Mouse (Mus musculus) thymus, postnatal 10 days (tissue): ENCODE measurements around the gene Kif6.

Experiments
- DNase-seq, 2 experiments: peaks; one replicate each; pipeline ENCODE4 v3.0.0; 2021; ENCODE audit warnings: low spot score in 2 of 2

Kif6 gene

DNA sequence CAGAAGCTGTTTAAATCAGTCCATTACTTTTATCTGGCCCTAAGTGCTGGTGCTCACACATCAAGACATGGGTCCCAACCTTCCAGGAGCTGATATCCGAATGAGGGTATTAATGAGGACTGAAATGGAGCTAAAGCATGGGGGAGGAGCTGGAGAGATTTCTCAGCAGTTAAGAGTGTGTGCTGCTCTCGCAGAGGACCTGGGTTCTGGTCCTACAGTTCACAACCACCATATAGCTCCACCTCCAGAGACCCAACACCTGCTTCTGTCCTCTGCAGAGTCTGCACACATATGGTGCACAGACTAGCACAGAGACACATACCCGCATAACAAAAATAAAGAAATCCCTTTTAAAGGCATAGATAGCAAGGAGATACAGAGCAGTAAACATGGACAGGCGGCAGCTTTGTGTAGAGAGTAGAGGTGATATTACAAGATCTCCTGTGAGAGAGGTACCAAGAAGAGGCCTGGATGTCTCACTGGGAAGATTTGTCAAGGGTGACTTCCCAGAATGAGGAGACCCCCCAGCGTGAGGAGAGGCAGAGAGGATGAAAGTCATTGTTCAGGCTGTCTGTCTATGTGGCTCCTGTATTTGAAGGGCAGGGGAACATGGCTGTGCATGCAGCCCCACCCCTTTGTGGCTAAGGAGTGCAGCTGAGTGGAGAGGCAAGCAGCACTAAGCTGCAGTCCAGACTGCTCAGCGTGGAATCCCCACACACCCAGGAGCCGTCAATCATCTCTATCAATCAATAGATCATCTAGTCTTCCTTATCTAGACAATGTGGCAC, 173.4 kb downstream of the Kif6 start:
- DNase-seq = no peak

DNA sequence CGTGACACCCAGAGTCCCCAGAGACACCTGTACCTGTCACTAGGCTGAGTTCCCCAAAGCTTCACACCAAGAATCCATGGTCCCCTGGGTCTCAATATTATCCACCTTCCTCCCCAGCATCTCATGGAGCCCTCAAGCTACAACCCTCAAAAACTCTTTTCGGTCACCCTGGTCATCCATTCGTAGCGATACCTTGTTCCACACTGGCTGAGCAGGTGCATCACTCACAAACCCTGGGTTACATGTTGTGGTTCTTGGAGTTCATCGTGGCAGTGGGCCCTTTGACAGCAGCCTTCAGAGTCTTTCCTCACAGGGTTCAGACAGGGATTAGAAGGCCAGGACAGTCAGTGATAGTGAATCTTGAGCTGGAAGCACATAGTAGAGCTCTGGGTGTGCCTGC, 176.6 kb downstream of the Kif6 start:
- no peak for DNase-seq

DNA sequence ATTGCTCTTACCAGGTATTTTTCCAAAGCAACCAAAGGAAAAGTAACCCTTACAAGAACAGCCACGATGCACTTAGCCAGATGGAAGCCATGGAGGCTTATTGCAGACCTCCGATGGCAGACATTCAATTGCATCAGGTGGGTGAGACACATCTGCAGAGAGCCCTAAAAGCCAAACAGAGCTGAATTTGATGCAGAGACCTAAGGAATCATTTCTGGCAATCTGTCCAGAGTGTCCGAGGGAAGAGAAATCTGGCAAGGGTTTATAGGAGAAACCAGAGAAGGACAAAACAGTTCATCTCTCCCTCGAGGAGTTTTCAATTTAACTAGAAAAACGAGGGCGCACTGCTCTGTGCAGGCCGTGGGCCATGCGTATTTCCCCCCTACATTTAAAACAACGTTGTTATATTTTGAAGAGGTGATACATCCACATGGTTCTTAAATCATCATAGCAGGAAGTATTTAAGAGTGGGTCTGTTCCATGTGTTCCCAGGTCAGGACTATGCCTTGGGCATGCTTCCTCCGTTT, 177.3 kb downstream of the Kif6 start:
- no peak for DNase-seq

DNA sequence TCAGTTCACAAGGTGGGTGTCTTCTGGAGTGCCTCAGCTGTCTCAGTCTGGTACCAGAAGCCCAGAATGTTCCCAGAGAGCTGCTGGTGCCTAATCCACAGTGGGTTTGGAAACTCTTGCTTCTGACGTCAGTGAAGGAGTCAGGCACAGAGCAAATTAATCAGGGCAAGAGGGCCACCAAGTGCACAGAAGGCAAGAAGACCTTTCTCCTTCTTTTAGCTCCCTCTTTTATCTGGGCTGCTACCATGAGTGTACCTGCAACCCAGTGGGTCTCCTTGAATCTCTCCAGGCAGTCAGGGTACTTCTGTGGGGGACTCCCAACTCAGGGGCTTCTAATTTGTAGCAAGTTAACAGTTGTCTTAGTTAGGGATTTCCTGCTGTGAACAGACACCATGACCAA, 178.0 kb downstream of the Kif6 start:
- no peak for DNase-seq

DNA sequence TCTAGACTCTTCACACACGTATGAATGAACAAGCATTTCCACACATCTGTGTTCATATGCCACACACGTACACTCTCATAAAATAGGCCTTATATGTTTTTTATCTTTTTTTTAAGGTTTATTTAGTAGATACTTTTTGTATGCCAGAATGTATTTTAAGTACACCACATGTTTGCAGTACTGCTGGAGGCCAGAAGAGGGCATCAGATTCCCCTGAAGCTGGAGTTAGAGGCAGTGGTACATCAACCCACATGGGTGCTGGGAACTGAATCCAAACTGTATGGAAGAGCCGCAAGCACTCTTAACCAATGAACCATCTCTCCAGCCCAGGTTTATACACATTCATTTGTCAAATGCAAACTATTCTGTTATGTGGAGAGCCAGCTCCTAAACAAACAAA, 179.0 kb downstream of the Kif6 start:
- no peak for DNase-seq

DNA sequence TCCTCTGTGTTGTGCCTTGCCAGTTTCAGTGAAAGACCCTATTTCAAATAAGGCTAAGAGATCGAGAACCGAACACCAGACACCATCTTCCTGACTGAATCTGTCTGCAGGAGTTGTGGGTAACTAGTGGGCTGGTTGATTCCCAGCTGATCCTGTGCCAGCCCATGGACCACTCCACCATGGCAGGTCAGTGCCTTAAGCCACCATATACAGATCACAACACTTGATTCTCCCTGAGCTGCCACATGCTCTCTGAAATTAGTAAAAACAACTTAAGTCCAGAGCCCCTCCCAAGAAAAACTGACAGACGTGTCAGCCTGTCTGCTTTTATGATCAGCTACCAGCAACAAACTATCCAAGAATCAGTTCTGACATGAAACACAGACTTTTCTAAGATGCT, 180.3 kb downstream of the Kif6 start:
- DNase-seq = no peak

DNA sequence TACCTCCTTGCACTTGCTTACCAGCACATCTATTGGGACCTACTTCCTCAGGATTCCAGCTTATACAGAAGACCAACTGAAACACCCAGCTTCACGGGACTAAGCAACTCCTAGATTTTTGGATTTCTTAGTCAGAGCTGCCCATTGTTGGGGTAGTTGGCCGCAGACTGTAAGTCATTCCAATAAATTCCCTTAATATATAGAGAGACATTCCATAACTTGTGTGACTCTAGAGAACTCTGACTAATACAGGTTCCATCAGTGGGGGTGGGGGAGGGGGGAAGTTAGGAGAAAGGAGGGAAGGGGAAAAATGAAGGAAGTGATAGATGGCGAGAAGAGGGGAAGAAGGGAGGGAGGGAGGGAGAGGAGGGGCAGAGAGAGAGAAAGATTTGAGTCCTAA, 181.2 kb downstream of the Kif6 start:
- DNase-seq = no peak

DNA sequence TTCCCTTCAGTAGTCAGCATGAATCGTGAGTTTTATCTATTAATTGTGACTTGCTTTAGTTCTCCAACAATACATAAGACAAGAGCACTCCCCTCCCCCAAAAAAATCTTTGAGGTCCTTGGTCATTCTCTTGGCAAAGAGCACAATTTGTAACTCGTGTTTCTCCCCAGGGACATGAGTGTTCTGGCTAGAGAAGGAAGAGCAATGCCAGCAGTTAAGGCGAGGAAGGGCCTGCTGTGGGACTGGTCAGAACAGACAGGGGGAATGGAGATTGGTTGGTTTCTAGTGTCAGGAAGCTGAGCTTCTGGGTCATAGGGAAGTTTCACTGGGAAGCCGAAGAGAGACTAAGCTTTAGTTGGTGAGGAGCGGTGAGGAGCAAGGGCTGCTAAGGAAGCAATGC, 184.2 kb downstream of the Kif6 start:
- no peak for DNase-seq

DNA sequence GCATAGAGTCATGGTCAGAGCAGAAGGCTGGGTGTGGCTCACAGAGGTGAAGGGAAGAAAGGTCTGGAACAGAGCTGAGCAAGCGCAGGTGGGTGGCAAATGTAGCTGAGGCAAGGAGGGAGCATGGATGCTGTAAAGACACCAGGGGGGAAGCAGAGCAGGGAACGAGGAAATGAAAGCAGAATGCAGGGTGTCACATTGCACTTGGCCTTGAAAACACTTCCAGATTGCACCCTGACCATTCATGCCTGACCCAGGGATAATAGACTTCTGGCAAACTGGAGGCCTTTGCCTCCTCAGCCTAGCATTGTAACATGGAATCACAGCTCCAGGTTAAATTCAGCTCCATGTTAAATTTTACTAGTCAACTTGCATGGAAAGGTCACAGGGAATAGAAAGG, 185.2 kb downstream of the Kif6 start:
- no peak for DNase-seq

DNA sequence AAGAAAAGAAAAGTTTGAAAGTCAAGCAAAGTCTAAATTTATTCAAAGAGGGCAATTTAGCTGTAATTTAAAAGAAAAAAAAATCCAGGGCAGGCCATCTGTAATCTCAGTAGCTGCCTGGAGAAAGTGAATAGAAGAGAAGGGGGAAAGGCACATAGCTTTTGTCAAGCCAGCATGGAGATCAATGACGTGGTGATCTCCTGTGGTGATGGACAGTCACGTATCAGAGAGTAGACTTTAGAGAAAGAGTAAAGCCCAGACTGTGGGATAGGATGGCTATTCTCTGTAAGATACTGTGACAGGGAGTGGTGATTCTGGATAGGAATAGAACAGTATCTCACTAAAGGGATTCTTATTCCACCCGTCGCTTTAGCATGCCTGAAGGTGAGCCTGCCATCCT, 192.5 kb downstream of the Kif6 start:
- no peak for DNase-seq

DNA sequence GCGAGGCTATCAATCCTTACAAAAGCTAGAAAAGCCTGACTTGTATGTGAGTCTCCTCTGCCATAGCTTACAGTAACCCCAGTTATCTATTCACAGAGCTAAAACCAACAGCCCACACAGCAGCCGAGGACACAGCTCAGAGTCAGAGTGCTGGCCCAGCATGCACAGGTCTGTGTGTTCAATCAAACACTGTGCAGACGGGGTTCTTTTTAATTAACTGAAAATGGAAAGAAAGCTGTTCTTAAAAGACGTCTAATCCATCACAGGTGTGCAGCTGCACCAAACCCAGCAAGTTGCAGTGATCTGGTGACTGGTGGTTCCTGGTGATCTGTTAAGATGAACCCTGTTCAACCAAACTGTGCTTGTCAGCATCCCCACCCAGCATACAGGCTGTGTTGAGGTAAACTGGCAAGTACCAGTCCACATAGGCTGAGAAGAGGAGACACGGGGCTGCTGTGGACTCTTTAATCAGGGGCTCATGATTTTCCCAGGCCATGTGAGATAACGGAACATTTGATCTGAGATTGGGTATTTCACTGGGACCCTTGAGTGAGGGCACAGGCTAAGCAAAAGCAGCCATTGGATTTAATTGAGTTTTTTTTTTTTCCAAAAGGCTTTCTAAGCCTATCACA, 193.9 kb downstream of the Kif6 start:
- DNase-seq = no peak

DNA sequence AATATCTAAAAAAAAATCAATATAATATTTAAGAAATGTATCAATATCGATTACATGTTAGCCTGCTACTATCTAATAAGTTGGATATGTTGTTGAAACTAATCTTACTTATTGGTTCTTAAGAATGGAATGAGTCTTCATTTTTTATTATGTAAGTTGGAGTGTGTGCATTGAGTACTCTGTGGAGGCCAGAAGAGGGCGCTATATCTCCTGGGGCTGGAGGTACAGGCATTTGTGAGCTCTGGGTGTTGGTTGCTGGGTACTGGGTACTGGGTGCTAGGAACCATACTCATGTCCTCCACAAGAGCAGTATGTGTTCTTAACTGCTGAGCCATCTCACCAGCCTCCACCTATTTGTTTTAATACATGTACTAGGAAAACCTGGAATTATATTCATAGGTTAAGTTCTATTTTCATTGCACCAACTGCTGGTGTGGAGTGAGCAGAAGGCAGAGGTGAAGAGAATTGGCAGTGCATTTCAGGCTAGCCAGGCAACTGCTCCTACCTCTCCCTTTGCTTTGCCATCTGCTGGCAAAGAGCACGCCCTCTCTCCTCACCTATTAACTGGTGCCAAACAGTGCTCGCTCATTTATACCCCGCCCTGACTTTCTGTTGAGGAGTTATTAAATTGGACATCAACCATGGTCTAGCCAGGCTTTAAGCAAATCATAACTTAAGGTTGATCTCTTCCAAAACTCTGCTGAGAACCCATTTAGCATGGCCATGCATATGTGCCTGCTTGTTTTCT, 199.1 kb downstream of the Kif6 start:
- no peak for DNase-seq

DNA sequence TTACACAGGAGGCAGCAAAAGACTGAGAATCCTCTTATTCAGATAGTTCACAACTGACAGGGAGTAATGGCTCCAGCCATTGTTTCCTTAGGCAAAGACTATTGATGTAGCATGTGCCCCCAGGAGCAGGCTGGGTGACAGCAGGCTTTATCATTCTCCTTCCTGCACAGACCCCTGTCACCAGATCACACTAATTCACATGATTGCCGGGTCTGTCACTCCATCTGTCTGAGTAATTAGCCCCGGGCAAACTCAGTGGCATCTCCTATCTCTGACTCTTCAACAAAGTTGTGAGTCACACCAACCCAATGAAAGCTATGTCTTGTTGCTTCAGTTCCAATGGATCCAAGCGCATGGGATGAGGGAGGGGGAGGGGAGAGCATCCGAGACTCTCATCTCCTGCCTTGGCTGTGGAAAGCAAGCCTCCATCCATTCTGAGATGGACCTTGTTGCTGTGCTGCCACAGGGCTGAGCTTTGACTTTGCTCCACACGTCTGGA, 201.2 kb downstream of the Kif6 start:
- no peak for DNase-seq

DNA sequence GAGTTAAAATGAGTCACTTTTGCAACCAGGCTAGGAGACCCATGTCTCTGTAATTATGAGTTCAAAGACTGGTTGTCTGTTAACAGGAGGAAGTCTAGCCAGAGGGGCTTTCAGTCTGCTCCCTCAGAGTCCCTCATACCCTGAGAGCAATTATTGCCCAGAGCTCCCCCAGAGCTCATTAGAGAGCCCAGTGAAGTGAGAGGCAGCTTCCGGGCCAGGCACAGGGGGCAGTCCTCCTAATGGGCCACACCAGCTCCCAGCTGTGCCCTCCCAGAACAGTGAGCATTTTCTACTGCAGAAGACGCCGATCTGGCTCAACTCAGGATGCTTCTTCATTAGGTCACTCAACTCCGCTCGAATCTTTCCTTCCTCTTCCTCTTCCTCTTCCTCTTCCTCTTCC, 201.8 kb downstream of the Kif6 start:
- no peak for DNase-seq

DNA sequence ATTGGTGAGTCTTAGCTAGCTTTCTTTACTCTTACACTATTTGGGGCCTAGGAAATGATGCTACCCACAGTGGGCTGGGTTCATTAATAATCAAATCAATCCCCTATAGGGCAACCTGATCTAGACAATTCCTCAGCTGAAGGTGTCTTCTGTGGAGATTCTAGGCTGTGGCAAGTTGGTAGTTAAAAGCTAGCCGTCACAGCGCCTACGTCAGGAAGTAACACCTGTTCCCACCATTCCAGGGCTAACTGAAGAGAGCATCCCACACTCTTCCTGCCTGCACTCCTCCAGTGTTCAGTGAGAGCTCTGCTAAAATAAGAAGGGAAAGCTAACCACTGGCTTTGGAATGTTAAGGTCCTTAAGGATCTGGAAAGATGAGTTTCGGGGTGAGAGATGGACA, 205.3 kb downstream of the Kif6 start:
- no peak for DNase-seq

DNA sequence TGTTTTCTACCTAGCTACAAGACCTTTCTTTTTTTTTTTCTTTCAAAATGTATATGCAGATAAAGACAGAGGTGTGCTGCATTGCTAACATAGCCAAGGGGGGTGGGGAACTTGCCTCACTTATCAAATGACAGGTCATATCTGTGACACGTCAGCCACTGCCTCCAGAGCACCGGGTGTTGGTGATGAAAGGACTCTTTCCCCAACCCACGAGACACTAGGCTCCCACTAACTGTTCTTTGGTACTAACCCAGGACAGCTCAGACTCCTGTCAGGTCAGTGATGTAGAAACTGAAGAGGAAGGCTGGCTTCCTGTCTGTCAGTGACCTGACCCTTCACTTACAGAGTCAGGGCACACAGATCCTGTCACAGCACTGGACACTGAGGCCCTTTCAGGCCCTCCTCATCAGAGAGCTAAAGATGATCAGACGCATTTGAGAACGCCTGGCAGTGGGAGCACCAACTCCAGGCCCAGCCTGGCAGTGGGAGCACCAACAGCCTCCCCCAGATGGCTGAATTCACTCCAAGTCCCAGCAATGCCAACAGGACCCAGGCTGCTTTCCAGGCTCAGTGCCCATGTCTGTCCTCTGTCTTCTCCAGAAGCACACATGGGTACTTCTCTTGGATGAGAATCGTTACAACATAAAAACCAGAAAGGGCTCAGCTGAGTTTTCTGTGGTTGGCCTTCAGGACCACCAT, 209.4 kb downstream of the Kif6 start:
- DNase-seq = no peak

DNA sequence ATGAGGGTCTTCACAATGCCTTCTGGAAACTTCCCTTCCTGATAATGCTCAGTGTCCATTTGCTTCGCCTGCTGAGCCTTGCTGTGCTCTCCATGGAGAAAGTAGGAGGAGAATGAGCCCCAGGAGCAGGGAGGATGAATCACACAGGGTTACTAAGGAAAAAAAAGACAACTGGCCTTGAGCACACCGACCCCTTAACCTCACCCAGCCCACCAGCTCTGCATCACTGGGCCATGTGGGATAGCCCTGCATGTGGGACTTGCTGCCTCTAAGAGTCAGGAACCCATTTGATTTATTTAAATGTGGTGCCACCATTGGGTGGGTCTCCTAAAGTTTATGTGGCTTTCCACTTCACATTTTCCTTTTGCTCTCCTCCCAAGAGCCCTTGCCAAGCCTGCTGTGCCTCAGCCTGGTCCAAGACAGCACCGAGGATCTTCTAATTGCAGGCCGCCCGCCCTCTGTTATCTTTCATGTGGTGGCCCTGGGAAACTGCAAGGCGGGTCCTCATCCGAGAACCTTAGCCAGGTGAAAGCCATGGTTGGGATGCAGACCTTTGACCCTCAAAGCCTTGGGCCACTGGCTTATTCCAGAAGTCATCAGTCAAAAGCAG, 210.0 kb downstream of the Kif6 start:
- DNase-seq = no peak

DNA sequence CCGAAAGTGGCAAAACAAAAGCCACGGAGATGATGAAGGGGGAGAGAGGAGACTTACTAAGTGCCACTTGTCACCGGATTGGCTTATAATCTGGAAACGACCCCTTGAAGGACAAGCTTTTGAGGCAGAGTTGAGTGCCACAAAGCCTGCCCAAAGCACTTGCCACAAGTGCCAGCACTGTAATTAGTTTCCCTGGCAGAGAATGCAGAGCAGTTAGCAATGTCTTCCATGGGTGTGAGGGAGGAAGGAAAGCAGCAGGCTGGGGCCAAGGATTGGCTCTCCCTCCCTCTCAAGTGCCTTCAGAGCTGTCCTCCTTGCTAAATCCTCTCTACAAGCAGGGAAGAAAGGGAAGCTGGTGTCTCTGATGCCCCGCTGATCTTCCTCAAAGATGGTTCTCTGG, 210.9 kb downstream of the Kif6 start:
- DNase-seq = no peak

DNA sequence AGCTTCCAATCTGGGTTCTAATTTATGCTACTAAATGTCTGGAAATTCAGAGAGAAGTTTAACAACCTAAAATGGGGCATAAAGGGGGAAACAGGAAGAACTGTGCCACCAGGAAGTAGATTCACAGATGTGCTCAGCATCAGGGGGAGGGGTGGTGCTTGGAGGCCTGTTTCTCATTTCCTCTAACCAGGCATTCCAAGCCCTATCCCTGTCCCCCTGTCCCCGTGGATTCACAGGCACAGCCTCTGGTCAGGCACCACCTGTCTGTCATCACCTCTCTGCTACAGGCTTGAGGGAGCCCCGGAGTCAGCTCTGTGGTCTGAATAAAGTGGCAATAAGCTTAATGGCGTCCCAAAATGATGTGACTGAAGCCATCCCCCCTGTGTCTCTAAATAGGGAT, 216.8 kb downstream of the Kif6 start:
- DNase-seq = no peak

DNA sequence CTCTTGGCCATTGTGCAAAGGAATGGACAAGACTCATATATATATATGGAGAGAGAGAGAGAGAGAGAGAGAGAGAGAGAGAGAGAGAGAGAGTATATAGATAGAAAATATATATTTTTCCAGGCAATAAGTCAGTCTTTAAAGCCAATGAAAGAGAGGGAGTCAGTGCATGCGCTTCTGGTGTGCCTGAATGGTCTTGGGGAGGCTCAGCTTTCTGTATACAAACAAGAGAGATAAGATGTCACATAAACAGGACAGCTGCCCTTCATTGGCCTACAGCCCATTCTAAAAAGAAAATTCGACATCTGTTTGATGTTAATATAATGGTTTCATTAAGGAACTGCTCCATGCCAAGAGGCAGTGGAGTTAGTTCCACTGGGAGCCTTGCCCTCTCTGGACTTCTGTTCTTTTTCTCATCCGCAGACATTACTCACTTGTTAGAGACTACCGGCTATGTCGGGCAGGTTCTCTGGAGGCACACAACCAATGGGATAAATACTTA, 219.2 kb downstream of the Kif6 start:
- DNase-seq = no peak

DNA sequence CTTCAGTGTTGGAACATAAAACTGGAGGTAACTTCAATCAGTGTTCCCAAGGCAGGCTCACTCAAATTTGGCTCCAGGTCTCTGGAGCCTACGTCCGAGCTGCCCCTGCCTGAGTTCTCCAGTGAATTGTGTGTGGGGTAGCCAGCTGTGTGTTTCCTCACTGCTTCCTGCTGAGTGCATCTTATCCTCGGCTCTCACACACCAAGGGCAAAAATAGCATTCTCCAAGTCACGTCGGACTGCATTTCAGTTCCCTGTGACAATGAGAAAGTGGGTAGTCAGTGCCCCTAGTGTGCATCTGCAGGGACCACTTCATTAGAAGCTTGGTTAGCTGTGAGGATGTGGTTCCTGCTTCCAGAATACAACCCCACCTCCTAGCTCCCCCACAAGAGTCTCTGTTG, 222.5 kb downstream of the Kif6 start:
- DNase-seq = no peak
